Comparison of ENCODE assay signal across 8 mouse cellular contexts in genomic region chr7:138923756-138924425, GRCm38 (mm10). TPM values are rescaled to one million over a fixed set of nuclear protein-coding genes. Genes with fewer than 3 reads are reported as not detected.
DNase-seq lines count a peak whose midpoint lies in the region; ATAC-seq and TF ChIP-seq lines count a peak whose summit lies in the region.

No protein-coding gene starts in this region.

- TF ChIP-seq CTCF in Patski (IDR thresholded peaks at IDR 0.05), result peak; percentile 74

- peak; percentile 35 to 71 for DNase-seq in heart, adult 18-20 months
- DNase-seq in A20 (ENCODE audit: low read depth, low spot score), result peak; percentile 80
- no peak for DNase-seq in Patski (ENCODE audit: low read depth, low spot score)
- DNase-seq in kidney, postnatal 14 days, result peak; percentile 41
- DNase-seq in thymus, postnatal 4 days, result peak; percentile 48
- DNase-seq in urinary bladder, postnatal 10 days (ENCODE audit: low spot score), result no peak
- no peak for DNase-seq in layer of hippocampus, postnatal 36 days

- ATAC-seq in heart, embryonic 11.5 days (replicated peaks; ENCODE audit: insufficient number of reproducible peaks, low FRiP score, low TSS enrichment), result no peak
- ATAC-seq in Patski, result peak; percentile 41

- no peaks in the 10 kb centered on the region for H3K27me3 ChIP-seq in heart, embryonic 11.5 days (ENCODE audit: control insufficient read depth, insufficient read depth, low read length)
- H3K27me3 ChIP-seq in Patski, result peaks cover 2% of the 10 kb centered on the region

- H3K4me3 ChIP-seq in heart, embryonic 11.5 days (ENCODE audit: low read depth, low read length), result no peak overlapping the region

- H3K4me1 ChIP-seq in heart, embryonic 11.5 days (ENCODE audit: control insufficient read depth, insufficient read depth, low read length), result no peaks in the 10 kb centered on the region

- H3K27ac ChIP-seq in heart, embryonic 11.5 days (ENCODE audit: low read depth, low read length), result no peak overlapping the region

- H3K4me2 ChIP-seq in heart, embryonic 11.5 days, result no peak overlapping the region

- in situ Hi-C loops in Patski (cut with MboI; ENCODE audit: low pct_unique_long_range_greater_than_20kb), result loop anchor here (5.0 kb wide), 2 partner anchors 82 to 1447 kb away; no protein-coding TSS in a partner anchor

- H3K36me3 ChIP-seq in heart, embryonic 11.5 days (ENCODE audit: control insufficient read depth, insufficient read depth, low read length), result no peaks in the 10 kb centered on the region

- 12% methylated on average over 3 of the region's 3 CpGs for WGBS in heart, embryonic 11.5 days (ENCODE audit: insufficient replicate concordance)

- POLR2A ChIA-PET in Patski (lab: Charles Lee), result no interaction called here

- CTCF ChIA-PET in Patski (lab: Charles Lee), result interaction anchor here (0.7 to 4.5 kb wide), 14 partner anchors 14 to 1446 kb away, joined by 3 to 74 read pairs (median 4); partner anchors contain the start of genes Mapk1ip1 and Ppp2r2d

- H3K9me3 ChIP-seq in heart, embryonic 11.5 days (replicated peaks; ENCODE audit: control insufficient read depth, low read length), result no peaks in the 10 kb centered on the region

- H3K9ac ChIP-seq in heart, embryonic 11.5 days (ENCODE audit: low read depth, low read length), result no peak overlapping the region

RNA-seq across cellular contexts. Expression of gene Bnip3, which starts 14.6 kb away (rescaled TPM):
- 100 to 1,000 TPM; 243 to 325 TPM for total RNA-seq in heart, adult 18-20 months (2021)
- 306 and 317 TPM in 2 replicates for polyA plus RNA-seq in heart, embryonic 11.5 days (2014; fragmentation: Nextera tagmentation; extraction: Ambion mirVana)
- polyA plus RNA-seq in Patski (2021), result 130 TPM
- 100 to 1,000 TPM; 116 TPM for total RNA-seq in layer of hippocampus, postnatal 36 days (2021)

RNA-seq across cellular contexts. Expression of gene Jakmip3, which starts 16.6 kb away (rescaled TPM):
- under 1 TPM in 1 of 2 experiments, not detected in 1; 0.31 TPM for total RNA-seq in heart, adult 18-20 months (2021)
- 0.13 and 0.59 TPM in 2 replicates for polyA plus RNA-seq in heart, embryonic 11.5 days (2014; fragmentation: Nextera tagmentation; extraction: Ambion mirVana)
- not detected for polyA plus RNA-seq in Patski (2021)
- total RNA-seq in layer of hippocampus, postnatal 36 days (2021), result 10 to 100 TPM; 49.3 to 54.3 TPM

Comparison
In these comparisons a context has a peak if more than half of its experiments do, and no peak if none do; other contexts are left out.
1. DNase-seq: peak in heart, adult 18-20 months (2 of 2), A20 (single experiment), kidney, postnatal 14 days (single experiment) and thymus, postnatal 4 days (single experiment); none in Patski (single experiment), urinary bladder, postnatal 10 days (single experiment) and layer of hippocampus, postnatal 36 days (0 of 2).
2. RNA of gene Jakmip3, which starts 16.6 kb away (total RNA-seq): 49.3 to 54.3 TPM in layer of hippocampus, postnatal 36 days; 0.31 TPM in heart, adult 18-20 months; every median in the first group is over 10 times any median in the second.